Mouse (Mus musculus) macrophage (primary cell): ENCODE results near the gene Znrf3. TPM values are rescaled to one million over a fixed set of nuclear protein-coding genes. Genes with fewer than 3 reads are reported as not detected.

Experiments
- H3K27ac ChIP-seq: fragments of 350-480 bp; formaldehyde crosslinking; 2 replicates; pipeline ENCODE4 v1.9.0; 2021
- H3K36me3 ChIP-seq: fragments of 350-480 bp; formaldehyde crosslinking; 2 replicates; pipeline ENCODE4 v1.9.0; 2021; ENCODE audit errors: inconsistent target
- H3K4me3 ChIP-seq: fragments of 350-480 bp; formaldehyde crosslinking; 2 replicates; pipeline ENCODE4 v1.9.0; 2021; ENCODE audit errors: inconsistent target
- H3K79me2 ChIP-seq: fragments of 350-480 bp; formaldehyde crosslinking; 2 replicates; pipeline ENCODE4 v1.9.0; 2021; ENCODE audit errors: inconsistent target
- WGBS: methylation state at CpG from one replicate; pipeline ENCODE4 v1.1.7; 2026; ENCODE audit warnings: inconsistent platforms; ENCODE audit not compliant: missing documents; 5-methylcytosine and 5-hydroxymethylcytosine counted together
- polyA plus RNA-seq: library from polyadenylated mRNA; stranded (reverse); fragments of 250-400 nt; gene quantifications from 3 replicates; pipeline ENCODE4 v1.2.4, GENCODE M21; 2018; ENCODE audit warnings: inconsistent platforms

Gene Znrf3
- polyA plus RNA-seq, 1 experiment from 2014 or later, result 2.1 TPM

- 100% methylated on average over 4 of the region's 4 CpGs for WGBS
- Histone ChIP-seq H3K27ac (no peak overlapping the region), H3K36me3 (no peaks in the 10 kb centered on the region), H3K79me2 (no peaks in the 10 kb centered on the region), H3K4me3 (no peak overlapping the region)
Measured at GRCm38 (mm10) chr11:5330851-5331250, 113.8 kb downstream of the Znrf3 start.

- no peaks in the 10 kb centered on the region for H3K79me2 ChIP-seq
- no peaks in the 10 kb centered on the region for H3K36me3 ChIP-seq
- no peak overlapping the region for H3K27ac ChIP-seq
- WGBS, result 100% methylated on average over 1 of the region's 1 CpGs
- H3K4me3 ChIP-seq, result no peak overlapping the region
Measured at GRCm38 (mm10) chr11:5327693-5328092, 117.0 kb downstream of the Znrf3 start.

- Histone ChIP-seq H3K36me3 (no peaks in the 10 kb centered on the region), H3K27ac (no peak overlapping the region), H3K4me3 (no peak overlapping the region), H3K79me2 (no peaks in the 10 kb centered on the region)
- 97% methylated on average over 3 of the region's 3 CpGs for WGBS
Measured at GRCm38 (mm10) chr11:5326252-5326651, 118.4 kb downstream of the Znrf3 start.

GRCm38 (mm10) chr11:5325217-5325616, 119.4 kb downstream of the Znrf3 start:
- Histone ChIP-seq H3K27ac (no peak overlapping the region), H3K79me2 (no peaks in the 10 kb centered on the region), H3K36me3 (no peaks in the 10 kb centered on the region), H3K4me3 (no peak overlapping the region)
- WGBS, result 95% methylated on average over 6 of the region's 6 CpGs

- WGBS, result 90% methylated on average over 2 of the region's 2 CpGs
- Histone ChIP-seq H3K79me2 (no peaks in the 10 kb centered on the region), H3K36me3 (no peaks in the 10 kb centered on the region)
Measured at GRCm38 (mm10) chr11:5324296-5324695, 120.4 kb downstream of the Znrf3 start.

GRCm38 (mm10) chr11:5321687-5322086, 123.0 kb downstream of the Znrf3 start:
- H3K36me3 ChIP-seq, result no peaks in the 10 kb centered on the region
- H3K27ac ChIP-seq, result no peak overlapping the region
- H3K79me2 ChIP-seq, result no peaks in the 10 kb centered on the region
- no peak overlapping the region for H3K4me3 ChIP-seq
- 82% methylated on average over 1 of the region's 1 CpGs for WGBS

More at GRCm38 (mm10) chr11:5324296-5324695, 120.4 kb downstream of the Znrf3 start:
- Histone ChIP-seq H3K4me3 (no peak overlapping the region), H3K27ac (no peak overlapping the region)

GRCm38 (mm10) chr11:5318976-5319375, 125.7 kb downstream of the Znrf3 start:
- no peaks in the 10 kb centered on the region for H3K79me2 ChIP-seq
- no peak overlapping the region for H3K4me3 ChIP-seq
- no peak overlapping the region for H3K27ac ChIP-seq
- 100% methylated on average over 2 of the region's 2 CpGs for WGBS
- H3K36me3 ChIP-seq, result no peaks in the 10 kb centered on the region

GRCm38 (mm10) chr11:5318035-5318775, 126.4 kb downstream of the Znrf3 start:
- WGBS, result 94% methylated on average over 8 of the region's 8 CpGs
- Histone ChIP-seq H3K27ac (no peak overlapping the region), H3K79me2 (no peaks in the 10 kb centered on the region), H3K4me3 (no peak overlapping the region), H3K36me3 (no peaks in the 10 kb centered on the region)

GRCm38 (mm10) chr11:5314796-5315195, 129.9 kb downstream of the Znrf3 start:
- H3K27ac ChIP-seq, result no peak overlapping the region
- H3K36me3 ChIP-seq, result no peaks in the 10 kb centered on the region
- no peak overlapping the region for H3K4me3 ChIP-seq
- no peaks in the 10 kb centered on the region for H3K79me2 ChIP-seq

- Histone ChIP-seq H3K36me3 (no peaks in the 10 kb centered on the region), H3K27ac (no peak overlapping the region), H3K4me3 (no peak overlapping the region), H3K79me2 (no peaks in the 10 kb centered on the region)
- WGBS, result 85% methylated on average over 3 of the region's 3 CpGs
Measured at GRCm38 (mm10) chr11:5314330-5314741, 130.3 kb downstream of the Znrf3 start.

- Histone ChIP-seq H3K79me2 (no peaks in the 10 kb centered on the region), H3K27ac (no peak overlapping the region), H3K4me3 (no peak overlapping the region), H3K36me3 (no peaks in the 10 kb centered on the region)
- WGBS, result 94% methylated on average over 13 of the region's 13 CpGs
Measured at GRCm38 (mm10) chr11:5307024-5307905, 137.4 kb downstream of the Znrf3 start.

GRCm38 (mm10) chr11:5306017-5306416, 138.6 kb downstream of the Znrf3 start:
- no peak overlapping the region for H3K27ac ChIP-seq
- H3K4me3 ChIP-seq, result no peak overlapping the region
- H3K36me3 ChIP-seq, result no peaks in the 10 kb centered on the region
- H3K79me2 ChIP-seq, result no peaks in the 10 kb centered on the region

GRCm38 (mm10) chr11:5304526-5304925, 140.1 kb downstream of the Znrf3 start:
- H3K27ac ChIP-seq, result no peak overlapping the region
- H3K4me3 ChIP-seq, result no peak overlapping the region
- no peaks in the 10 kb centered on the region for H3K36me3 ChIP-seq
- H3K79me2 ChIP-seq, result no peaks in the 10 kb centered on the region

- WGBS, result 93% methylated on average over 1 of the region's 1 CpGs
Measured at GRCm38 (mm10) chr11:5298007-5298372, 146.7 kb downstream of the Znrf3 start.

More at GRCm38 (mm10) chr11:5298007-5298372, 146.7 kb downstream of the Znrf3 start:
- H3K79me2 ChIP-seq, result no peaks in the 10 kb centered on the region
- H3K4me3 ChIP-seq, result no peak overlapping the region
- no peak overlapping the region for H3K27ac ChIP-seq
- no peaks in the 10 kb centered on the region for H3K36me3 ChIP-seq
